Mouse (Mus musculus) spleen, postnatal 4 days (tissue): ENCODE measurements around the gene Pdf.
"Not testable (repeated sequence)": the region's sequence is repeated elsewhere in the genome, so short reads cannot be mapped to it uniquely, and the experiment has no call there.

ENCODE experiments used
- DNase-seq, 2 experiments: peaks; one replicate each; pipeline ENCODE4 v3.0.0; 2022; ENCODE audit warnings: low spot score in 2 of 2

The Pdf gene

GRCm38 (mm10) chr8:107036626-107037025 is 11.8 kb downstream of the Pdf start:
- DNase-seq, result no peak

DNA sequence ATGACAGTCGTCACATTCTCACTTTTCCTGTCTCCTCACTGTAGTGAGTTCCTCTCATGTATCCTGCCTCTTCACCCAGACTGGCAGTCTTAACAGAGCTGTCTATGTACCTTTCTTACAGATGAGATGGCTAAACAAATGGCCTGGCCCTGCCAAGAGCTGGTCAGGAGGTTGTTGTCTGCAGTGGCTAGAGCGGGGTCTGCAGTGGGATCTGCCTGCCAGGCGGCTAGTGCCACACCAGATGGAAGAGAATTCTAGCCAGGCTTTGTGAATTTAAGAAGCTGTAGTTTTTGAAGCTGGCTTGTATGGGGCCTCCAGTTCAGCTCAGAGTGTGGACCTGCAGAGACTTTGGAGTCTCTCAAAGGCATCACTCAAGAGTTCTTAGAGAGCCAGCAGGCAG is 12.8 kb downstream of the Pdf start:
- DNase-seq, result no peak

DNA sequence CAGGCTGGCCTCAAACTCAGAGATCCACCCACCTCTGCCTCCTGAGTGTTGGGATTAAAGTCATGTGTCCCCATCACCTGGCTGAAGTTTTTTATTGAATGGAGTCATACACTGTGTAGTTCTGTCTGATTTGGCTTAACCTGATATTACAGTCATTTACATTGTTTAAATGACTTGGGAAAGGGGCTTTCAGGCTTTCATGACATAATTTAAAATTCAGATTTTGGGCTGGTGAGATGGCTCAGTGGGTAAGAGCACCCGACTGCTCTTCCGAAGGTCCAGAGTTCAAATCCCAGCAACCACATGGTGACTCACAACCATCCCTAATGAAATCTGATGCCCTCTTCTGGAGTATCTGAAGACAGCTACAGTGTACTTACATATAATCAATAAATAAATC is 14.8 kb downstream of the Pdf start:
- not testable (repeated sequence) for DNase-seq

DNA sequence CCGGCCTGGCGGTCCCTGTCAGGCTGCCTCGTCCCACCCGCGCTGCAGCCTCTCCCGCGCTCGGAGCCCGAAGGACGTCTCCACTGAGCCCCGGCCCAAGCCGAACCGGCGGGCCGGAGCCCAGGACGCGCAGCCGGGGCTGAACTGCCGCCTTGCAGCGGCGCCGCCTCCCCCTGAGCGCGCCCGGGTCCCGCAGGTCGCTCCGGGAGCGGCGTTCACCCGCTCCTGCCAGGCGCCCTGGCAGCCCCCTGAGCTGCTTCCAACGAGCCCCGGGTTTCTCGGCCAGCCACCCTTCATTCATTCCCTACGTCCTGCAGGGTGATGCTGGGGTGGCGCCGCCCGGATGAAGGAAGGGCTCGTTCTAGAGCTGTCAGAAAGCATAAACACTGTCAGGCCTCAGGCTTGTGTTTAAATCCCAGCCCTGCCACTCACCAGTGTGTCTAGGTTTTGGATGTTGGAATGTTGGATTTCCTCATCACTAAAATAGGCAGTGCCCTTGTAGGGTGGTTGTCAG is 16.8 kb downstream of the Pdf start:
- no peak for DNase-seq

- DNase-seq, result peak; percentile 97 to 99
These were observed 17.5 kb downstream of the Pdf start, which contains the start of gene Vps4a for GRCm38 (mm10) chr8:107030650-107031576. TSS of gene Vps4a (plus strand) at chr8:107031222.

DNA sequence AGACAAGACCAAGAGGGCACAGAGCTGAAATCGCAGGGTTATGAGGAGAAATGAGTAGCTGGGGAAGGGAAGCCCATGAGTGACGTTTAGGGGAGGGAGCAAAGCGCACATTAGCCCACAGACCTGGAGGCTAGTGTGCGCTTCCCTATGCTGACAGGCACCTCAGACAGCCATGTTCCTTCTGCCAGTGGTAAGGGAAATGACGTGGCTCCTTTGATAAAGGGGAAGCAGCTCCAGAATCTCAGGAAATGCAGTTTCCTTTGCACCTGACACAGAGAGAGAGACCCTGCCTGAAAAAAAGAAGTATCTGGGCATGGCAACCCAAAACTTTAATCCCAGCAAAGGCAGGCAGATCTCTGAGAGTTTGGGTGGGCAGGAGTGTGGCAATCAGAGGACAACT is 18.4 kb downstream of the Pdf start:
- no peak for DNase-seq

DNA sequence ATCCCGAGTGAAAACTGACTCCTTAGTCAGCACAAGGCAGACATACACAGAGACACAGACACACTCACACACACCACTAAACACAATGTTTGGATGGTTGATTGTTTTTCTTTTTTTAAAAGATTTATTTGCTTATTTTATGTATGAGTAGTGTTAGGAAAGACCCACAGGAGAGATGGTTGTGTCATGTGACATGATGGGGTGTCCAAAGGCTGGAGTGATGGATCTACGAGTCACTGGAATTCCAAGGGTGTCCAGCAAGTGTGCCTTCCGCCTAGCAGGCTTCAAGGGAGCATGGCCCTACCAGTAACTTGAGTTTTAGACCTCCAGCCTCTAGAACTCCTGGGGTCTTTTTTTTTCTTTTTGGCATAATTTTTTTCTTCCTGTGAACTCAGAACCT is 19.1 kb downstream of the Pdf start:
- no peak for DNase-seq

DNA sequence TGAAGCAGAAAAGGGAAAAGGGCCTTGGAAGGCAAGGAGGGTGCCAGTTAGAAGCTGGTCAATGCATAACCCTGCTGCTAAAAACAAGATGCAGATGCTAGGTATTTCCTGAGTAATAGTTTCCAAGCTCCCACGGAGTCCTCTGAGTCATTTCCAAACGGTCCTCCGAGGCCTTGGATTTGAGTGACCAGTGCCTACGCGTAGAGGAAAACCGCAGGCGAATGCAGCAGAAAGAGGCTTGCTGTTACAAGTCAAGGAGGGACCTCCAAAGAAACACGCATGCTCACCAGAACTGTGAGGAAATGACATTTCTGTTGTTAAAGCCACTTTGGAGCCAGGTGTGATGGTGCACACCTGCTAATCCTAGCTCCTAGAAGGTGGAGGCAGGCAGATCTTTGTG is 24.9 kb downstream of the Pdf start:
- DNase-seq, result no peak

DNA sequence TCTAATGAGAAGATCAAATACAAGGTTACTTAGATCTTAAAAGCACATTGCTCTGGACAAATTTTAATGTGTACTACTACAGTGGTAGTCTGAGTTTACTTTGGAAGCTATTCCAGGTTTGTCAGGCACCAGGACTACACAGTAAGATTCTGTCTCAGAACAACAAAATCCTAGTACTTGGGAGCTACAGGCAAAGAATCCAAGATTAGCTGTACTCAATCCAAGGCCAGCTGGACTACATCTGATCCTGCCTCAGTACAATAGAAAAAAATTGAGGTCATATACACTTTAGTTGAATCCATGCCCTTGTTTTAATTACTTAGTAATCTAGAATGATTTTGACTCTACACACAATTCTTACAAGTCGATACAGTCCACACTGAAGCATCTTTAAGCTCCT is 33.5 kb downstream of the Pdf start:
- DNase-seq, result no peak

DNA sequence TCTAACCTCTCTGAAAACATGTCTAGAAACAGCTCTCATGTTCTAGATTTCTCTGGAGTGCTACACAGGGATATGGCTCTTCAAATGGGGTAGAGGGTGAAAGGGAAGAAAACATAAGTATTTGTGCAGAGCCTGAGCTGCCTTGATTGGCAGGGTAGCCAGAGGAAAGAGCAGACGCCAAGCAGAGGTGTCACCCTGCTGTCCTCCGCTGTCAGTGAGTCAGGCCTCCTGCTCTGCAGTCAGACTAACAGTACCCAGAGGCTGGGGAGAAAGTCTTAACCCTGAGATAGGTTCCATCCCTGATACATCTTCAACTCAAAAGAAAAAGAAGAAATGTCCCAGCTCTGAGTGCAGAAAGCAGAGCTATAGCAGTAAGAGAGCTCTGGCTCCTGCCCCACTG is 35.7 kb downstream of the Pdf start:
- no peak for DNase-seq

DNA sequence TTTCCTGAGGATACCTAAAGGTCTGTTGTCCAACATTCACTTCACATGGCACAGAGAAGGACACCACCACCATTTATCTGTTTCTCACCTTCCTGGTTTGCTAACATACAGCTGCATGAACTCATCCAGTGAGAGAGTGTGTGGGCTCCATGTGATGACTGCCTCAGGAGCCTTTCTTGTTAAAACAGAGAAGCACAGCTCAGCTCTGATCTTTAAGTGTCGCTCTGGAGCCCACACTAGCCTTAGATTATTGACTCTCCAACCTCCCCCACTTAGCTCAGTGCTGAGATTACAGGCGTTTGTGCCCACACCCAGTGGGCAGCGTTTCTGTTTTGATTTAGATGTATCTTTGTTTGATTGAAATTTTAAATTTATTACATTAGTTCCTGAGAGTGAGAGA is 40.6 kb downstream of the Pdf start:
- DNase-seq, result no peak

GRCm38 (mm10) chr8:107002532-107002931 is 45.9 kb downstream of the Pdf start:
- DNase-seq, result peak; percentile 80 to 91

GRCm38 (mm10) chr8:106999068-106999467 is 49.3 kb downstream of the Pdf start:
- no peak for DNase-seq

DNA sequence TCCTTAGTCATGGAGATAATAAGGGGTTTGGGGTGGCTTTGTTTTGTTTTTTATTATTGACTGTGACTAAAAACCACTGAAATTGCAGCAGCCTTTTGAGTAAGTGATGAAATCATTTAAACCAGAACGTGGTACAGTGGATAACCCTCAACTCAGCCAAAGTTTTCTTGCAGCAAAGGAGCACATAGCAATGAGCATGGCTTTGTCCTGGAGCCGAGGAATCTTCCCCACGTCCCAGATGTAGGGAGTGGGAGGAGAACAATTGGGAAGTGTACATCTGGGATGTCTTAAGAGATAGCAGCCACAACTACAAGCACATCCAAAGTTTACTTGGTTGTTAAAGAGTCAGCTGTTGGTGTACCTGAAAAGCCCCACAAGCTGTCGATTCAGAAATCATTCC is 51.0 kb downstream of the Pdf start:
- no peak for DNase-seq

GRCm38 (mm10) chr8:106996339-106996738 is 52.1 kb downstream of the Pdf start:
- not testable (repeated sequence) for DNase-seq
